Mouse (Mus musculus) spleen, embryonic (tissue): Measurements from ENCODE around the gene Sag.

Experiments
- CTCF ChIA-PET: fragments of 350-600 bp; sonication (Branson Sonifier 250); formaldehyde crosslinking; loops from one replicate; lab custom pipeline; 2022; lab: Charles Lee

The Sag gene

GRCm38 (mm10) chr1:87803576-87803975 is at the start of gene Sag:
Sag (plus strand) TSS chr1:87803680.
- CTCF ChIA-PET: interaction anchor here (0.7 kb wide), 1 partner anchor 19 kb away, joined by 4 read pairs; no protein-coding TSS in a partner anchor

- CTCF ChIA-PET: interaction anchor here (0.6 to 0.7 kb wide), 5 partner anchors 9 to 348 kb away, joined by 3 to 40 read pairs (median 4); no protein-coding TSS in a partner anchor
Observed at GRCm38 (mm10) chr1:87755641-87756470, 47.6 kb upstream of the Sag start, which contains the start of gene Atg16l1. Atg16l1 (plus strand) TSS chr1:87755870.

- CTCF ChIA-PET: no interaction called here
Observed at GRCm38 (mm10) chr1:87763821-87764220, 39.7 kb upstream of the Sag start.

GRCm38 (mm10) chr1:87765741-87766140 is 37.7 kb upstream of the Sag start:
- CTCF ChIA-PET: no interaction called here

- CTCF ChIA-PET: interaction anchor here (0.6 kb wide), 1 partner anchor 116 kb away, joined by 7 read pairs; no protein-coding TSS in a partner anchor
Observed at GRCm38 (mm10) chr1:87766233-87766632, 37.2 kb upstream of the Sag start.

- CTCF ChIA-PET: interaction anchor here (0.6 to 0.7 kb wide), 2 partner anchors 176 to 318 kb away, joined by 3 read pairs; no protein-coding TSS in a partner anchor
Observed at GRCm38 (mm10) chr1:87769263-87769662, 34.2 kb upstream of the Sag start.

GRCm38 (mm10) chr1:87770486-87770885 is 33.0 kb upstream of the Sag start:
- CTCF ChIA-PET: no interaction called here

GRCm38 (mm10) chr1:87771724-87772123 is 31.8 kb upstream of the Sag start:
- CTCF ChIA-PET: no interaction called here

GRCm38 (mm10) chr1:87773336-87773735 is 30.1 kb upstream of the Sag start:
- CTCF ChIA-PET: interaction anchor here (0.8 kb wide), 1 partner anchor 153 kb away, joined by 3 read pairs; no protein-coding TSS in a partner anchor

GRCm38 (mm10) chr1:87774845-87775244 is 28.6 kb upstream of the Sag start:
- CTCF ChIA-PET: no interaction called here

GRCm38 (mm10) chr1:87779204-87779785 is 24.2 kb upstream of the Sag start:
- CTCF ChIA-PET: no interaction called here

GRCm38 (mm10) chr1:87785703-87786102 is 17.8 kb upstream of the Sag start:
- CTCF ChIA-PET: interaction anchor here (0.6 kb wide), 1 partner anchor 87 kb away, joined by 3 read pairs; no protein-coding TSS in a partner anchor

GRCm38 (mm10) chr1:87786251-87786650 is 17.2 kb upstream of the Sag start:
- CTCF ChIA-PET: no interaction called here

- CTCF ChIA-PET: interaction anchor here (1.2 kb wide), 1 partner anchor 39 kb away, joined by 3 read pairs; no protein-coding TSS in a partner anchor
Observed at GRCm38 (mm10) chr1:87789665-87790064, 13.8 kb upstream of the Sag start.

- CTCF ChIA-PET: no interaction called here
Observed at GRCm38 (mm10) chr1:87792438-87793137, 10.9 kb upstream of the Sag start.

GRCm38 (mm10) chr1:87793138-87793449 is 10.4 kb upstream of the Sag start:
- CTCF ChIA-PET: no interaction called here

- CTCF ChIA-PET: no interaction called here
Observed at GRCm38 (mm10) chr1:87797702-87798101, 5.8 kb upstream of the Sag start.

- CTCF ChIA-PET: interaction anchor here (0.6 to 0.7 kb wide), 2 partner anchors 13 to 278 kb away, joined by 3 to 5 read pairs; no protein-coding TSS in a partner anchor
Observed at GRCm38 (mm10) chr1:87798306-87798705, 5.2 kb upstream of the Sag start.

GRCm38 (mm10) chr1:87807751-87808150 is 4.3 kb downstream of the Sag start:
- CTCF ChIA-PET: no interaction called here

GRCm38 (mm10) chr1:87811391-87811790 is 7.9 kb downstream of the Sag start:
- CTCF ChIA-PET: interaction anchor here (0.6 kb wide), 1 partner anchor 13 kb away, joined by 3 read pairs; no protein-coding TSS in a partner anchor

- CTCF ChIA-PET: interaction anchor here (1.2 kb wide), 1 partner anchor 121 kb away, joined by 3 read pairs; no protein-coding TSS in a partner anchor
Observed at GRCm38 (mm10) chr1:87812061-87812460, 8.6 kb downstream of the Sag start.
